Mouse (Mus musculus) heart, postnatal 0 days (tissue): Measurements from ENCODE around the gene Tnfrsf13c.

Source experiments
- CTCF ChIP-seq: IDR thresholded peaks from 2 replicates; pipeline ENCODE4 v1.5.1; 2016; ENCODE audit warnings: antibody characterized with exemption, control low read depth, low read depth
- EP300 ChIP-seq: IDR thresholded peaks from 2 replicates; pipeline ENCODE4 v1.6.1; 2016; ENCODE audit warnings: antibody characterized with exemption, low read depth

DNA sequence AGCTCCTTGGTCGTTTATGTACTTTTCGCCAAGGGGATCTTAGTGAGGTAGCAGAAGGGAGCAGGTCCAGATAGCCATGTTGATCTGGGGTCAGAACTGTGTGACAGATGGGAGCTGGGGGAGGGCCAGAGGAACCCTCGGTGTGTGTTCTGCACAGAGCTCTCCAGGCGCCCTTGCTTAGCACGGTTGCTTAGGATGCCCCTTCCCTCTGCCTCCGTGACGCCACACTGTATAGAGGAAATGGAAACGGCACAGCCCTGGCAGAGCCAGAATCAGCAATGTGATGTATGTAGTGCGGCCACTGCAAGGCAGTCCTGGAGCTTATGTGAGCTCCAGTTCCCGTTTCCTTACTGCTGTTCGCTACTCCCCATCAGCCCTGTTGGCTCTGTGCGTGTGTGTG lies 27.9 kb downstream of the Tnfrsf13c start:
- TF ChIP-seq CTCF (no peak), EP300 (no peak)
